Mouse (Mus musculus): ENCODE results near the gene Mink1.
"Not testable (repeated sequence)": the region's sequence is repeated elsewhere in the genome, so short reads cannot be mapped to it uniquely, and the experiment has no call there.

Gene Mink1

GRCm38 (mm10) chr11:70562287-70562994 is at the start of gene Mink1:
Gene Mink1 (plus strand): TSS chr11:70562881.
- peak; percentile 89 for DNase-seq (ENCODE audit: low spot score)

- no peak for DNase-seq (ENCODE audit: low spot score)
Measured at GRCm38 (mm10) chr11:70513520-70513919, 49.2 kb upstream of the Mink1 start.

- no peak for DNase-seq (ENCODE audit: low spot score)
Measured at GRCm38 (mm10) chr11:70514288-70514687, 48.4 kb upstream of the Mink1 start, which contains the start of gene Vmo1. Gene Vmo1 (minus strand): TSS chr11:70514616.

GRCm38 (mm10) chr11:70516352-70516751 is 46.3 kb upstream of the Mink1 start:
- DNase-seq (ENCODE audit: low spot score): no peak

GRCm38 (mm10) chr11:70518436-70518835 is 44.2 kb upstream of the Mink1 start:
- DNase-seq (ENCODE audit: low spot score): no peak

- DNase-seq (ENCODE audit: low spot score): no peak
Measured at GRCm38 (mm10) chr11:70518923-70519322, 43.8 kb upstream of the Mink1 start, which contains the start of gene Gltpd2. Gene Gltpd2 (plus strand): TSS chr11:70519196.

GRCm38 (mm10) chr11:70520178-70520769 is 42.4 kb upstream of the Mink1 start:
- DNase-seq (ENCODE audit: low spot score): peak; percentile 30

GRCm38 (mm10) chr11:70523306-70523989 is 39.2 kb upstream of the Mink1 start:
- DNase-seq (ENCODE audit: low spot score): not testable (repeated sequence)

GRCm38 (mm10) chr11:70524782-70525181 is 37.9 kb upstream of the Mink1 start:
- no peak for DNase-seq (ENCODE audit: low spot score)

GRCm38 (mm10) chr11:70525184-70525678 is 37.5 kb upstream of the Mink1 start, which contains the start of gene Psmb6:
Gene Psmb6 (plus strand): TSS chr11:70525367.
- DNase-seq (ENCODE audit: low spot score): peak; percentile 92

- DNase-seq (ENCODE audit: low spot score): no peak
Measured at GRCm38 (mm10) chr11:70525726-70526125, 37.0 kb upstream of the Mink1 start.

GRCm38 (mm10) chr11:70526211-70526610 is 36.5 kb upstream of the Mink1 start:
- DNase-seq (ENCODE audit: low spot score): no peak

GRCm38 (mm10) chr11:70528610-70529009 is 34.1 kb upstream of the Mink1 start:
- no peak for DNase-seq (ENCODE audit: low spot score)

GRCm38 (mm10) chr11:70531065-70531464 is 31.6 kb upstream of the Mink1 start:
- DNase-seq (ENCODE audit: low spot score): not testable (repeated sequence)

GRCm38 (mm10) chr11:70532839-70533238 is 29.8 kb upstream of the Mink1 start, which contains the start of gene Gm40193:
Gene Gm40193 (minus strand): TSS chr11:70532939.
- DNase-seq (ENCODE audit: low spot score): no peak

- no peak for DNase-seq (ENCODE audit: low spot score)
Measured at GRCm38 (mm10) chr11:70539423-70539822, 23.3 kb upstream of the Mink1 start.

- DNase-seq (ENCODE audit: low spot score): peak; percentile 92
Measured at GRCm38 (mm10) chr11:70539877-70540587, 22.6 kb upstream of the Mink1 start, which contains the start of gene Pld2. Gene Pld2 (plus strand): TSS chr11:70540064.

- DNase-seq (ENCODE audit: low spot score): no peak
Measured at GRCm38 (mm10) chr11:70540928-70541327, 21.8 kb upstream of the Mink1 start.

- DNase-seq (ENCODE audit: low spot score): no peak
Measured at GRCm38 (mm10) chr11:70541415-70541814, 21.3 kb upstream of the Mink1 start.

GRCm38 (mm10) chr11:70544496-70544895 is 18.2 kb upstream of the Mink1 start:
- no peak for DNase-seq (ENCODE audit: low spot score)

GRCm38 (mm10) chr11:70551526-70551925 is 11.2 kb upstream of the Mink1 start:
- DNase-seq (ENCODE audit: low spot score): no peak

GRCm38 (mm10) chr11:70553940-70554339 is 8.7 kb upstream of the Mink1 start:
- DNase-seq (ENCODE audit: low spot score): no peak

Data from urinary bladder, postnatal 14 days (tissue).